8 mouse cellular contexts compared by ENCODE assay signal in the genomic region with DNA sequence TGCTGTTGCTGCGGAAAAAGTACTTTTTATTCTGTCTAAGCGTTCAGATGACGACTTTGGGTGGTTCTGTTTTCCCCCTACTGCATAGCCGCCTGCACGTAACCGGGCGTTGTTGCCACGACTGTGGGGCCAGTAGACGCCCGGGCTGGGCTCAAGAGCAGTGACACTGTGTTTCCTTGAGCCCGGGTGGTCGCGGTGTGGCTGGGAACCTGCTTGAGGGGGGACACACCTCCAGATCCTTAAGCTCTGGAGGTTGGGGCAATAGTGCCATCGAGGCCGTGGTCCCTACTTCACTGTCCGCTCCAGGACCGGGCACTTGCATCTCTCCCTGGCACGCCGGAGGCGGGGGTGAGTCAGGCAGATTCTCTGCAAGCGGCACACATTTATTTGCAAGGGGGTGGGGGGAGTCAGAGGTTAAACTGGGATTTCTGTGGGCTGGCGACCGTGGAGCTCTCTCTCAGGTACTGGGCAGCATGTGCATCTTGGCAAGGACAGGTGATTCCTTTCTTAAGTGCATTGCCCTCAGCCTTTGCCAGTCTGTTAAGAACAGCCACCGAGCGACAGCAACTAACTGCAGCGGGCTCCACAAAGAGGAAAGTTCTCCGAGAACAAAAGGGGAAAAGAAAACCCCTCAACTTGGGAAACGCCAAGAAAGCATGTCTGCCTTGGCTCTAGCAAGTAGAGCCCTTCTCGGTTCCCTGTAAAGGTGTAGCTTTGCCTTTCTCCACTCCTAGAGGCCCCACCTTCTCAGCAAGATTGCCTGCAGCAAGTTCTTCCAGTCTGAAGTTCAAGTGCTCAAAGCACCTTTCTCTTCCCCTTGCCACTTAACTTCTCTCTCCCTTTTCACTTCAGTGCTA. TPM values are rescaled to one million over a fixed set of nuclear protein-coding genes. Genes with fewer than 3 reads are reported as not detected.
DNase-seq lines count a peak whose midpoint lies in the region; ATAC-seq and TF ChIP-seq lines count a peak whose summit lies in the region.

No protein-coding gene starts in this region.

- 2% methylated on average over 29 of the region's 29 CpGs for WGBS in heart, embryonic 11.5 days (ENCODE audit: insufficient replicate concordance)
- 2% methylated on average over 29 of the region's 29 CpGs for WGBS in lung, embryonic 16.5 days

- H3K4me2 ChIP-seq in heart, embryonic 11.5 days = peak overlapping the region; percentile 94
- H3K4me2 ChIP-seq in lung, embryonic 16.5 days (ENCODE audit: low read depth, low read length) = peak overlapping the region; percentile 95

- TF ChIP-seq CTCF in testis, adult 2 months (IDR thresholded peaks at IDR 0.05; ENCODE audit: control insufficient read depth, insufficient read depth, insufficient replicate concordance, low read depth, low read length) = no peak

- H3K4me1 ChIP-seq in testis, adult 2 months (ENCODE audit: control insufficient read depth, insufficient read depth, low read length) = peaks cover 9% of the 10 kb centered on the region
- H3K4me1 ChIP-seq in heart, embryonic 11.5 days (ENCODE audit: control insufficient read depth, insufficient read depth, low read length) = 0 out of 2 replicates have a peak, but pooled peaks cover 4% of the 10 kb centered on the region
- peaks cover 6% of the 10 kb centered on the region for H3K4me1 ChIP-seq in lung, embryonic 16.5 days (replicated peaks; ENCODE audit: control insufficient read depth, insufficient read depth, low read length)

- DNase-seq in testis, postnatal 14 days (ENCODE audit: low spot score) = no peak
- DNase-seq in cerebellum, adult 9-11 months = peak; percentile 59
- DNase-seq in kidney, adult 9 months = peak; percentile 33
- DNase-seq in retina, postnatal 7 days (ENCODE audit: low read depth, low spot score) = peak; percentile 5

- H3K9me3 ChIP-seq in heart, embryonic 11.5 days (replicated peaks; ENCODE audit: control insufficient read depth, low read length) = no peaks in the 10 kb centered on the region
- H3K9me3 ChIP-seq in lung, embryonic 16.5 days (ENCODE audit: control insufficient read depth, low read length) = no peaks in the 10 kb centered on the region

- ATAC-seq in heart, embryonic 11.5 days (replicated peaks; ENCODE audit: insufficient number of reproducible peaks, low FRiP score, low TSS enrichment) = no peak; the same call in 1 of the 2 replicates
- ATAC-seq in lung, embryonic 16.5 days (ENCODE audit: low read depth) = peak; percentile 56
- no peak for ATAC-seq in inflammation-experienced regulatory T-cells, adult 6 months

- no peaks in the 10 kb centered on the region for H3K27me3 ChIP-seq in testis, adult 2 months (ENCODE audit: control insufficient read depth, insufficient read depth, low read length)
- no peaks in the 10 kb centered on the region for H3K27me3 ChIP-seq in heart, embryonic 11.5 days (ENCODE audit: control insufficient read depth, insufficient read depth, low read length)
- no peaks in the 10 kb centered on the region for H3K27me3 ChIP-seq in lung, embryonic 16.5 days (ENCODE audit: control insufficient read depth, insufficient read depth, low read depth, low read length)

- no peak for TF ChIP-seq POLR2A in testis, adult 2 months (IDR thresholded peaks at IDR 0.05; ENCODE audit: control insufficient read depth, low read depth, low read length)

- peak overlapping the region; percentile 78 for H3K9ac ChIP-seq in heart, embryonic 11.5 days (ENCODE audit: low read depth, low read length)
- H3K9ac ChIP-seq in lung, embryonic 16.5 days (ENCODE audit: low read length) = peak overlapping the region; percentile 83

- H3K4me3 ChIP-seq in testis, adult 2 months (ENCODE audit: control insufficient read depth, low read depth, low read length) = peak overlapping the region; percentile 56
- peak overlapping the region; percentile 89 for H3K4me3 ChIP-seq in heart, embryonic 11.5 days (ENCODE audit: low read depth, low read length)
- peak overlapping the region; percentile 81 for H3K4me3 ChIP-seq in lung, embryonic 16.5 days (ENCODE audit: low read length)

- H3K36me3 ChIP-seq in testis, adult 2 months (ENCODE audit: control insufficient read depth, insufficient read depth, low read length) = no peaks in the 10 kb centered on the region
- no peaks in the 10 kb centered on the region for H3K36me3 ChIP-seq in heart, embryonic 11.5 days (ENCODE audit: control insufficient read depth, insufficient read depth, low read length)
- 0 out of 2 replicates have a peak, but pooled peaks cover 2% of the 10 kb centered on the region for H3K36me3 ChIP-seq in lung, embryonic 16.5 days (ENCODE audit: control insufficient read depth, insufficient read depth, low read length)

- no peak overlapping the region for H3K27ac ChIP-seq in testis, adult 2 months (ENCODE audit: control insufficient read depth, insufficient read depth, low read depth, low read length)
- H3K27ac ChIP-seq in heart, embryonic 11.5 days (ENCODE audit: low read depth, low read length) = no peak overlapping the region
- peak overlapping the region; percentile 72 for H3K27ac ChIP-seq in lung, embryonic 16.5 days (ENCODE audit: low read length)

RNA-seq across cellular contexts. Expression of a gene that starts 1.2 kb away (rescaled TPM):
- 0.38 and 0.47 TPM in 2 replicates for polyA plus RNA-seq in testis, adult 2 months (2012; rRNA removed)
- polyA plus RNA-seq in heart, embryonic 11.5 days (2014; fragmentation: Nextera tagmentation; extraction: Ambion mirVana) = 2.9 and 3.4 TPM in 2 replicates
- polyA plus RNA-seq in lung, embryonic 16.5 days (2015; fragmentation: Nextera tagmentation; extraction: Ambion mirVana) = 2.4 and 2.8 TPM in 2 replicates
- under 1 TPM in 1 of 3 experiments, not detected in 2; 0.09 TPM for polyA plus RNA-seq in inflammation-experienced regulatory T-cells, adult 6 months (2017; shearing (Covaris generic))
